Mouse (Mus musculus): Measurements from ENCODE around the gene Hecw2. TPM values are rescaled to one million over a fixed set of nuclear protein-coding genes. Genes with fewer than 3 reads are reported as not detected.

Hecw2 gene
- total RNA-seq, 4 experiments from 2014 or later: 1.9 to 4.3 (median 2.3) TPM

- no peak for DNase-seq (ENCODE audit: low spot score in 2 of 2)
Measured at GRCm38 (mm10) chr1:53839392-53839791, 355.6 kb downstream of the Hecw2 start.

DNA sequence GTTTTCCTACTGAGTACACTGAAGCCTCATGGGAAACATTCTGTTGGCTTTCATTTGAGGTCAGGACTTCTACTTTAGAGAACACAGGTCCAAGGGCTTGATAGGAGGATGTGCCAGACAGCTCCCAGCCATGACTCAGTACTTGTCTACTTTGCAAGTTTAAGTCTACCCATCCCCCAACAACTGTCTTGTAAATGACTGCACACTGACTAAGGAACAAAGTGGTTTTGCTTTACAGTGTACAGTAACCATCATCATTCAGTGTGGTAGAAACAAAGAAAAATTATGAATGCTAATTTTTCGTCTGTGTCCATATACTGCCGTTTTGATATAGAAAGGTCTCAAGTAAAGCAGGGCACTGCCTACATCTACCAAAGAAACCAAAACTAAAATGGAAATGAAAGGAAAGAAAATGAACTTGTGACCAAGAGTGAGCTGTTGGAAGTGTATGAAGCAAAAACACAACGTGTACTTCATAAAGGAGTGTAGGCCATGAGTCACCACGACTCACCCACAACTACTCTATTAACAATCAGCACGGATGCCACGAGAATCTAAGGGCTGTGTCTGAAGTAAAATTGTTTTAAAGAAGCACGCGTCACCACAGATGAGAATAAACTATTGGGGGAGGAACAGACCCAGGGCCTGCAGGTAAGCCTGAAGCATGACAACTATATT is 356.6 kb downstream of the Hecw2 start:
- DNase-seq (ENCODE audit: low spot score in 2 of 2): no peak

DNA sequence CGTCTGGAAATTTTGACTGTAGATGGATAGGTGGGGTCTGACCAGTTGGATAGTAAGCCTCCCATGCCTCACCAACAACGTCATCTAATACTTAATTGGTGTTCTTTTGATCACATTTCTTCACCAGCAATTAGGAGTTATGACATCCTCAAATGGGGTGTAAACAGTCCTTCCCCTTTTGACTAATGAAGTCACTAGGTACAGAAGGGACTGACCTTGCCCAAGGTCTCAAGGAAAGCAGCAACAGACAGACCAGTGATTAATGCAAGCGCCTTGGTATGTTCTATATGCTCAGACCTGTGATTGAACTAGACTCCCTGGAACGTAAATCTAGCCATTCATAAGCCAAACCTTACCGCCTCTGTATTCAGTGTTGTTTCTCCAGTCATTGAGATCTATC is 364.7 kb downstream of the Hecw2 start:
- no peak for DNase-seq (ENCODE audit: low spot score in 2 of 2)

- no peak for DNase-seq (ENCODE audit: low spot score in 2 of 2)
Measured at GRCm38 (mm10) chr1:53829089-53829488, 365.9 kb downstream of the Hecw2 start.

GRCm38 (mm10) chr1:53824446-53825337 is 370.3 kb downstream of the Hecw2 start:
- DNase-seq (ENCODE audit: low spot score in 2 of 2): no peak

- no peak for DNase-seq (ENCODE audit: low spot score in 2 of 2)
Measured at GRCm38 (mm10) chr1:53823687-53824445, 371.1 kb downstream of the Hecw2 start.

DNA sequence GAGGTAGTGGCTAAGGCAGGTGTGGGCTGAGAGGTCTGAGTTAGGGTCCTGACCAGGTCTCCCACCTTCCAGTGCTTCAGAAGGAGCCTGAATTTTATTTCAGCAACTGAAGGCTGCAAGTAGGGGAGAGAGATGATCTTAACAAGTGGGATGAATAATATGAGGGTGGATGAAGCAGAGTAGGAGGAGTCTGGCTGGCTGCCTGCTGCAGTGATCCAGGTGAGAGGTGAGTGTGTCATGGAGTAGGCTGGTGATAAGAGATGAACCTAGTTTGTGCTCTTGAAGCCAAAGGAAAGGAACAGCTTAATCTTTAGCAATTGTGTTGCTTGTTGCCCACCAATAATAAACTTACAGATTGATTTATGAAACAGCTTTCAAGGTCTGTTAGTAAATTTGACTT is 373.0 kb downstream of the Hecw2 start:
- no peak for DNase-seq (ENCODE audit: low spot score in 2 of 2)

DNA sequence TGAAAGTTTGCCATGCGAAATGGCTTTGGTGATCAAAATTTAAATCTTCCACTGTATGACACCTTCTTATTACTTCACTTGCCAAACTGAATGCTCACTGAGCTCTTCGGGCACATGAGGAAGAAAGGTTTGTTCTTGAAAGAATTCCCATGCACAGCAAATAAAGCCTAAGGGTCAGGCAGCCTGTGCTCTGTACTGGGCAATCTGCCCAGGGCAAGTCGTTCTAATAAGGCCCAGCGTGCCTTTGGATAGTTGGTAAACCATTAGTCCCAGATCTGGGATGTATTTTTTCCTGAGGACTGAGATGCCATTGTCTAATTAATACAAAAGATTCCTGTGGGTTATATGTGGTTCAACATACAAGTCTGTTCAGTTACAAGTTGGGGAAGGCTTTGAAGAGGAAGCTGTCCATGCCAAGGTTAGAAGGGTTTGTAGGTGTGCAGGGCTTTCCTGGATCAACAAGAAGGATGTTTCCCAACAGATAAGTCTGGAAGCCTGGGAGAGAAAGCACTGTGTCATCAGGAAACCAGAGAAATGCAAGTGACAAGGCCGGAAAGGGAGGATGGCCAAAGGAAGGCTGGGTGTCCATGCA is 374.8 kb downstream of the Hecw2 start:
- no peak for DNase-seq (ENCODE audit: low spot score in 2 of 2)

GRCm38 (mm10) chr1:53818072-53818862 is 376.7 kb downstream of the Hecw2 start:
- no peak for DNase-seq (ENCODE audit: low spot score in 2 of 2)

- DNase-seq (ENCODE audit: low spot score in 2 of 2): no peak
Measured at GRCm38 (mm10) chr1:53816353-53816752, 378.6 kb downstream of the Hecw2 start.

DNA sequence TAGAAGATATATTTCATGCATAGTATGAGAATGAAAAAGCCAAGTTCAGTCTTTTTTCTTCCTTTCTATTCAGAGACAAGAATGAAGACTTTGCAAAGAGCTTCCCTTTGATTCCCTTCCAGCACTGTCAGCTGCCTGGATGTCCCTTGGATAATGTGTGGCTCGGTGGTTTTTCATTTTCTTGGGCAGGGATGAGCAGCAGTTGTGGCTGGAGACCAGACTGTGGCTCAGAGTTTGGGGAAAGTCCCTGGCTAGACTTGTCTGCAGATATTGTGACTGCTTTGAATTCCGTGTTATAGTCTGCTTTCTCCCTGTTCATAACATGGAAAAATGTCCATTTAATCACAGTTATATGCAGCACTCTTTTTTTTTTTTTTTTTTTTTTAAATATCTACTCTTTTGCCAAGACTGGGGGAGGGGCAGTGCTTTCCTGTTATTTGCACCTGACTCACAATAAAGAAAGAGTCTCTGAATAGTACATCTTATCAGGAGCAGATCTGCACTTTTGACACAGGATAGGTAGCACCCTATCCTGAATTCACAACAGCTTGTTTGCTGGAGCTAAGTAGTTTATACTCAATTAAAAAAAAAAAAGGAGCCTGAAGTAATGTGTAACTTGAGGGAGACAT is 380.8 kb downstream of the Hecw2 start:
- no peak for DNase-seq (ENCODE audit: low spot score in 2 of 2)

- no peak for DNase-seq (ENCODE audit: low spot score in 2 of 2)
Measured at GRCm38 (mm10) chr1:53811919-53812318, 383.0 kb downstream of the Hecw2 start.

GRCm38 (mm10) chr1:53808229-53808628 is 386.7 kb downstream of the Hecw2 start:
- DNase-seq (ENCODE audit: low spot score in 2 of 2): no peak

GRCm38 (mm10) chr1:53797811-53798210 is 397.2 kb downstream of the Hecw2 start:
- DNase-seq (ENCODE audit: low spot score in 2 of 2): no peak

DNA sequence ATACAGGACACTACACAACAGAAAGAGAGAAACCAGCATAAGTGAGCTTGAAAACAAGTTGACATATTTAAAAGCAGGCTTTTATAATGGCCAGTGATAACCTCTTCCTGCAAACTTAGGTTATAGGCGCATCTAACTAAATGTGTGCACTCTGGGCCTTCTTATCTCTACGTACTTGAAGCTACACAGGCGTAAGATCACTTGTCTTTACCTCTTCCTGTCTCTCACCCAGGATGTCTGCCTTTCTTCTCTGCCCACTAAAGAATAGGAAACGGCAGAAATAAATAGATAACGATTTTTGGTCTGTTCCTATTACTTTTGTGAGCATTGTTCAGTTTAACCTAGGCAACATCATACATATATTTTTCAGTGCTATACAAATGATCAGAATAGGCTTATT is 397.9 kb downstream of the Hecw2 start:
- no peak for DNase-seq (ENCODE audit: low spot score in 2 of 2)

DNA sequence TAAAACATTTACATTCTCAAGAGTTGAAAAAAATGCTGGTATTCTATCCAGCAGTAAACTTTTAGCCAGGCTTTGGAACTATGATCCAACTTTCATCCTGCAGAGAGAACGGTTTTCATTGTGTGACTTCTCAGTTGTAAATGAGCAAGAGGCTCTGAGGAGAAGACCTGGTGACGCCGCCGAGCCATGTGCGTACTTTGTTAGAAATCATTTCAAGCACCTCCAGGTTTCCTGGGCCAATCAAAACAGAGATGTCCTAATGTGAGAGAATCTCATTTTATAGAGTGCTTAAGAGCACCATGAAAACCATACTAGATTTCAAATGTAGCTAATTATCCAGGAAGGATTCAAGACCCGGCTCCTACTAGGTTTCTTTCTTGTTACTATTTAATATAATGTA is 398.7 kb downstream of the Hecw2 start:
- no peak for DNase-seq (ENCODE audit: low spot score in 2 of 2)

GRCm38 (mm10) chr1:53795591-53795990 is 399.4 kb downstream of the Hecw2 start:
- no peak for DNase-seq (ENCODE audit: low spot score in 2 of 2)

GRCm38 (mm10) chr1:53795081-53795480 is 399.9 kb downstream of the Hecw2 start:
- DNase-seq (ENCODE audit: low spot score in 2 of 2): no peak

DNA sequence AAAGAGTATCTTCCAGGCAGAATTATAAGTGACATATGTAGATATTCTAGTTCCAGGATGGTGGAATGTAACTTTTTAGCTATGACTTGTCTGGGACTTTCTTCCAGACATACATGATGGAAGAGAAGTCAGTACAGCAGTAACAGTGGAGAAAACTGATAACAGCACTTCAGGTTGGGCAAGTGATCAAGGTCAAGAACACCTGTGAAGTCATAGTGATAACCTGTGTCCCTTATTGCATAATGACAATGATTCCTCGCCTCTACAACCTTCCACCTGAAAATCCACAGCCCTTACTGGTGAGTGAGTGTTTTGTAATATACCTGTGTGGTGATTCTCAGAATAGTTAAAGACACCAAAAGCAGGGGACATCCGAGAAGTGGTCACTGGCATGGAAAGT is 400.7 kb downstream of the Hecw2 start:
- no peak for DNase-seq (ENCODE audit: low spot score in 2 of 2)

DNA sequence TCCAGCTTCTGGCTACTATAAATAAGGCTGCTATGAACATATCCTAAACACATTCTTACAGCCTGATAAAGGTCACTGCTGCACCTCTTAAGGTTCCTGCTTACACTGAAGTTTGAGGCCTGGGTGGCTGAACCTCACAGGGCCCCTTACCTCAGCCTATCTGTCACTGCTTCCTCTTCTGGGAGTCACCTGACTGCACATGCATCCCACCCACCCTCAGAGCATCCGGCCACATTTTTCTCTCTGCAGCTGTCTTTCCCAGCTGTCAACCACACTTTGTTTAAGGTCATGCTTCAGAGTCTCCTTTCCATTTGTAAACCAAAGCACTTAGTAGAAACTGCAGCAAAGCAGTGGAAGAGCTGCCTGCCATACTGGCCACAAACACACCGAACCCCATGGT is 403.6 kb downstream of the Hecw2 start:
- DNase-seq (ENCODE audit: low spot score in 2 of 2): no peak
